Mouse (Mus musculus) NIH3T3 (cell line): ENCODE data around the gene Sf3b3.
A peak's percentile ranks its signal among the peaks of the same experiment; 100 is the strongest.

Experiments used
- DNase-seq: peaks from one replicate; pipeline ENCODE4 v3.0.0-alpha.2; 2012; ENCODE audit warnings: low read depth

Gene Sf3b3

GRCm38 (mm10) chr8:110775721-110776120 is 70.9 kb downstream of the Sf3b3 start:
- DNase-seq, result no peak

- no peak for DNase-seq
Measured at GRCm38 (mm10) chr8:110775316-110775715, 71.3 kb downstream of the Sf3b3 start.

GRCm38 (mm10) chr8:110774725-110775124 is 71.9 kb downstream of the Sf3b3 start:
- no peak for DNase-seq

GRCm38 (mm10) chr8:110774047-110774446 is 72.5 kb downstream of the Sf3b3 start:
- DNase-seq, result peak; percentile 53

GRCm38 (mm10) chr8:110772452-110772851 is 74.1 kb downstream of the Sf3b3 start:
- DNase-seq, result no peak

GRCm38 (mm10) chr8:110767261-110767660 is 79.3 kb downstream of the Sf3b3 start:
- DNase-seq, result no peak

- no peak for DNase-seq
Measured at GRCm38 (mm10) chr8:110764671-110765070, 81.9 kb downstream of the Sf3b3 start.

- peak; percentile 61 for DNase-seq
Measured at GRCm38 (mm10) chr8:110761988-110762387, 84.6 kb downstream of the Sf3b3 start.

GRCm38 (mm10) chr8:110761185-110761584 is 85.4 kb downstream of the Sf3b3 start:
- DNase-seq, result peak; percentile 74

- no peak for DNase-seq
Measured at GRCm38 (mm10) chr8:110760280-110760940, 86.2 kb downstream of the Sf3b3 start.
